Mouse (Mus musculus): ENCODE data around the gene Ppp1r9a.
"Not testable (repeated sequence)": the region's sequence is repeated elsewhere in the genome, so short reads cannot be mapped to it uniquely, and the experiment has no call there.

GRCm38 (mm10) chr6:4893312-4893711 is 9.4 kb upstream of the Ppp1r9a start:
- not testable (repeated sequence) for TF ChIP-seq CTCF (IDR thresholded peaks at IDR 0.05; ENCODE audit: extremely low read depth, insufficient read depth, insufficient read length, insufficient replicate concordance); POLR2A (IDR thresholded peaks at IDR 0.05; ENCODE audit: low read depth, low read length)
